Mouse (Mus musculus): ENCODE data around the gene Ldha.

- TF ChIP-seq CTCF (IDR thresholded peaks at IDR 0.05; ENCODE audit: extremely low read depth, insufficient read depth, insufficient read length, insufficient replicate concordance) = no peak
- no peak for TF ChIP-seq POLR2A (IDR thresholded peaks at IDR 0.05; ENCODE audit: low read depth, low read length)
These were observed 16.2 kb downstream of the Ldha start for GRCm38 (mm10) chr7:46857436-46857835.

Data from spleen, adult 2 months (tissue).